Mouse (Mus musculus): Measurements from ENCODE around the gene Olfr450. TPM values are rescaled to one million over a fixed set of nuclear protein-coding genes. Genes with fewer than 3 reads are reported as not detected.

Olfr450 gene
- polyA plus RNA-seq, 1 experiment from 2014 or later = not detected

Other genes starting within 250 kb of the Olfr450 start
- gene Tcaf3, start 214.2 kb upstream of the Olfr450 start, polyA plus RNA-seq (2014; fragmentation: Nextera tagmentation; extraction: Ambion mirVana) = not detected in 2 replicates
- gene Tcaf2, start 166.7 kb upstream of the Olfr450 start, polyA plus RNA-seq (2014; fragmentation: Nextera tagmentation; extraction: Ambion mirVana) = 1.8 and 3.0 TPM in 2 replicates
- 87.0 and 89.6 TPM in 2 replicates for gene Tcaf1, start 101.9 kb upstream of the Olfr450 start, polyA plus RNA-seq (2014; fragmentation: Nextera tagmentation; extraction: Ambion mirVana)
- gene Olfr453, start 72.6 kb upstream of the Olfr450 start, polyA plus RNA-seq (2014; fragmentation: Nextera tagmentation; extraction: Ambion mirVana) = not detected in 2 replicates
- not detected in 2 replicates for gene Olfr38, start 55.5 kb upstream of the Olfr450 start, polyA plus RNA-seq (2014; fragmentation: Nextera tagmentation; extraction: Ambion mirVana)
- not detected in 2 replicates for gene Olfr452, start 26.8 kb upstream of the Olfr450 start, polyA plus RNA-seq (2014; fragmentation: Nextera tagmentation; extraction: Ambion mirVana)
- gene Olfr449, start 22.4 kb downstream of the Olfr450 start, polyA plus RNA-seq (2014; fragmentation: Nextera tagmentation; extraction: Ambion mirVana) = not detected in 2 replicates
- not detected in 2 replicates for gene Olfr448, start 78.5 kb downstream of the Olfr450 start, polyA plus RNA-seq (2014; fragmentation: Nextera tagmentation; extraction: Ambion mirVana)
- gene Olfr447, start 96.9 kb downstream of the Olfr450 start, polyA plus RNA-seq (2014; fragmentation: Nextera tagmentation; extraction: Ambion mirVana) = not detected in 2 replicates
- gene Olfr446, start 109.4 kb downstream of the Olfr450 start, polyA plus RNA-seq (2014; fragmentation: Nextera tagmentation; extraction: Ambion mirVana) = not detected in 2 replicates
- not detected in 2 replicates for gene Olfr444, start 137.1 kb downstream of the Olfr450 start, polyA plus RNA-seq (2014; fragmentation: Nextera tagmentation; extraction: Ambion mirVana)